Mouse (Mus musculus) G1E (cell line): ENCODE measurements around the gene Srebf1. TPM values are rescaled to one million over a fixed set of nuclear protein-coding genes. Genes with fewer than 3 reads are reported as not detected.
A peak's percentile ranks its signal among the peaks of the same experiment; 100 is the strongest.

Experiments used
- ATAC-seq: 2 replicates; pipeline ENCODE4 v1.8.0; 2016; ENCODE audit warnings: mild to moderate bottlenecking; ENCODE audit not compliant: insufficient number of reproducible peaks, poor library complexity, low FRiP score, severe bottlenecking; ENCODE audit errors: extremely low read depth
- DNase-seq: peaks from one replicate; pipeline ENCODE4 v3.0.0; 2012; ENCODE audit warnings: low spot score
- H3K27me3 ChIP-seq: 2 replicates; pipeline ENCODE4 v1.6.1; 2012; ENCODE audit warnings: mild to moderate bottlenecking, low read length, inconsistent platforms; ENCODE audit not compliant: insufficient read depth
- H3K36me3 ChIP-seq: replicated peaks from 2 replicates; pipeline ENCODE3; 2012; ENCODE audit warnings: mild to moderate bottlenecking, inconsistent platforms
- H3K4me1 ChIP-seq: 2 replicates; pipeline ENCODE4 v1.6.1; 2012; ENCODE audit warnings: low read depth, low read length, inconsistent platforms, mixed read lengths; ENCODE audit not compliant: insufficient read depth
- H3K4me3 ChIP-seq: 2 replicates; pipeline ENCODE4 v1.5.1; 2012; ENCODE audit warnings: low read depth, mild to moderate bottlenecking, inconsistent platforms, low read length, moderate library complexity, mixed read lengths
- H3K9me3 ChIP-seq: replicated peaks from 2 replicates; pipeline ENCODE4 v1.6.1; 2012; ENCODE audit warnings: inconsistent platforms
- CTCF ChIP-seq: IDR thresholded peaks from 2 replicates; pipeline ENCODE4 v1.5.1; 2012; ENCODE audit warnings: low read depth, low read length, inconsistent platforms, mixed read lengths
- GATA1 ChIP-seq: IDR thresholded peaks from 2 replicates; pipeline ENCODE4 v1.6.1; 2012; ENCODE audit warnings: borderline replicate concordance, low read length, inconsistent platforms, mixed read lengths
- GATA2 ChIP-seq: IDR thresholded peaks from 2 replicates; pipeline ENCODE4 v1.6.1; 2012; ENCODE audit warnings: low read depth, low read length, inconsistent platforms, borderline replicate concordance
- POLR2AphosphoS5 ChIP-seq: IDR thresholded peaks from 2 replicates; pipeline ENCODE4 v1.6.1; 2012; ENCODE audit warnings: low read depth, low read length, inconsistent platforms; ENCODE audit not compliant: insufficient replicate concordance
- TAL1 ChIP-seq: conservative IDR thresholded peaks from 2 replicates; pipeline ENCODE4 v1.6.1; 2012; ENCODE audit warnings: low read depth, low read length, inconsistent platforms, mixed read lengths
- polyA plus RNA-seq: library from polyadenylated mRNA; stranded (reverse); fragments of >175 nt; gene quantifications from 2 replicates; pipeline ENCODE4 v1.2.3, GENCODE M21; 2012
- total RNA-seq, 2 experiments: library from RNA; stranded (forward) in 1 of 2; stranded (reverse) in 1 of 2; fragments of 200-1000 nt in 1 of 2; fragments of >200 nt in 1 of 2; fragmentation: Nextera tagmentation in 1 of 2; gene quantifications; 2 replicates each; pipeline ENCODE4 v1.2.3; 2014 to 2017

Gene Srebf1
- total and polyA plus RNA-seq, 3 experiments, result 66.8 to 276 (median 137) TPM

- TF ChIP-seq GATA1 (no peak), GATA2 (no peak), TAL1 (no peak), CTCF (no peak), POLR2AphosphoS5 (no peak)
- Histone ChIP-seq H3K36me3 (peaks cover 77% of the 10 kb centered on the region), H3K4me3 (peak overlapping the region; percentile 77), H3K9me3 (no peaks in the 10 kb centered on the region), H3K27me3 (no peaks in the 10 kb centered on the region), H3K4me1 (peaks cover 59% of the 10 kb centered on the region)
- peak; percentile 69 for DNase-seq
- no peak for ATAC-seq
Observed at GRCm38 (mm10) chr11:60175371-60176181, 46.8 kb downstream of the Srebf1 start.

DNA sequence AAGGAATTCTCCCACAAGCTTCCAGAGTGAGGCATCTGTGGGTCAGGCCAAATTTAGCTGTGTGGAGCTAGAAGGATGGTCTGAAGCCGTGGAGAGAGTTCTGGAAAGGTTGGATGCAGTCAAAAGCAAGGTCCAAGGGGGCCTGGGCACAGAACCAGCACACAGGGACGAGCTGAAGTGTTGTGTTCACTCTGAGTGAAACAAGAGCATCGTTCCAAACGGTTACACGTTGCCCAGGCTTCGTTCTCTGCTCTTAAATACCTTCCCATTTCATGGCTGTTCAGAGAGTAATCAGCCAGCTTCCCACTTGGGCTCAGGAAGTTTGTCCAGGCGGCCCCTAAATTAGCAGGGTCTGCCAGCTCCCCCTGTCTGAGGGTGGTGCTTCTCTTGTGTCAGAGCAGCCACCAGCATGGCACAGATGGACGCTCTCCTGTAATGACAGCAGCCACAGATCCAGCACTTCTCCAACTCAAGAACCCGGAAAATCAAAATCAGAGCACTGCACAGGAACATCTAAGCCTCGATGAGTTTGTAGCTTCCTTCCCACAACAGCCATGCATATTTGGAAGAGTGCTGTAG, 48.7 kb downstream of the Srebf1 start:
- Histone ChIP-seq H3K4me1 (peaks cover 52% of the 10 kb centered on the region), H3K27me3 (no peaks in the 10 kb centered on the region), H3K36me3 (peaks cover 79% of the 10 kb centered on the region), H3K9me3 (no peaks in the 10 kb centered on the region), H3K4me3 (no peak overlapping the region)
- no peak for TF ChIP-seq GATA2
- no peak for TF ChIP-seq POLR2AphosphoS5
- no peak for TF ChIP-seq TAL1
- TF ChIP-seq CTCF, result no peak
- no peak for TF ChIP-seq GATA1
- no peak for ATAC-seq
- DNase-seq, result no peak

GRCm38 (mm10) chr11:60172074-60172473, 50.3 kb downstream of the Srebf1 start:
- DNase-seq (no peak), ATAC-seq (no peak)
- no peak overlapping the region for H3K4me3 ChIP-seq
- peaks cover 80% of the 10 kb centered on the region for H3K36me3 ChIP-seq
- no peak for TF ChIP-seq POLR2AphosphoS5
- TF ChIP-seq TAL1, result no peak
- TF ChIP-seq GATA2, result no peak
- TF ChIP-seq GATA1, result no peak
- H3K9me3 ChIP-seq, result no peaks in the 10 kb centered on the region
- no peaks in the 10 kb centered on the region for H3K27me3 ChIP-seq
- H3K4me1 ChIP-seq, result peaks cover 40% of the 10 kb centered on the region

GRCm38 (mm10) chr11:60168780-60169179, 53.6 kb downstream of the Srebf1 start:
- no peak overlapping the region for H3K4me3 ChIP-seq
- H3K9me3 ChIP-seq, result no peaks in the 10 kb centered on the region
- ATAC-seq (no peak), DNase-seq (no peak)
- no peaks in the 10 kb centered on the region for H3K27me3 ChIP-seq
- TF ChIP-seq CTCF, result no peak
- TF ChIP-seq TAL1, result no peak
- no peak for TF ChIP-seq POLR2AphosphoS5
- no peak for TF ChIP-seq GATA2
- TF ChIP-seq GATA1, result no peak
- peaks cover 23% of the 10 kb centered on the region for H3K4me1 ChIP-seq
- peaks cover 93% of the 10 kb centered on the region for H3K36me3 ChIP-seq

- ATAC-seq (no peak), DNase-seq (no peak)
- Histone ChIP-seq H3K36me3 (peaks cover 95% of the 10 kb centered on the region), H3K27me3 (no peaks in the 10 kb centered on the region), H3K4me3 (no peak overlapping the region), H3K4me1 (peaks cover 53% of the 10 kb centered on the region), H3K9me3 (no peaks in the 10 kb centered on the region)
- no peak for TF ChIP-seq GATA1
- no peak for TF ChIP-seq POLR2AphosphoS5
- TF ChIP-seq GATA2, result no peak
- TF ChIP-seq CTCF, result no peak
- TF ChIP-seq TAL1, result no peak
Observed at GRCm38 (mm10) chr11:60165076-60165475, 57.3 kb downstream of the Srebf1 start.

DNA sequence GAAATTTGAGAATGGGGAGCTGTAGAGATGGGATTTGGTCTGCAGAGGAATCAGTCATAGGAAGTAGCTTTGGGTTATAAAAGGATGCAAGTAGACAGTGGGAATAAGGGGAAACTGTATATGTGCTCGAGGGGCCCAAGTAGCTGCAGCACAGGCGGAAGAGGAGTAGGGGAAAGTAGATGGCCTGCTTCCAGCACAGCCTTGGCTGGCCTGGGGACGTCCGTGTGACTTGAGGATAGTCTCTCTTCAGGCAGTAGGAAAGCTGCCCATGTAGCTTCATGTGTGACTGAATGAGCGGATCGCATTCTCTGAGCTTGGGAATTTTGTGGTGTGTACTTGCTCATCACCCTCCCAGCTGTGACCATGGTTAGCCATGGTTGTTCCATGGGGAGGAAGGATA, 57.9 kb downstream of the Srebf1 start:
- TF ChIP-seq TAL1 (no peak), GATA1 (no peak), GATA2 (no peak), CTCF (no peak), POLR2AphosphoS5 (no peak)
- Histone ChIP-seq H3K4me1 (peaks cover 59% of the 10 kb centered on the region), H3K9me3 (no peaks in the 10 kb centered on the region), H3K27me3 (no peaks in the 10 kb centered on the region), H3K4me3 (no peak overlapping the region), H3K36me3 (peaks cover 91% of the 10 kb centered on the region)
- no peak for DNase-seq
- no peak for ATAC-seq

- Histone ChIP-seq H3K36me3 (peaks cover 89% of the 10 kb centered on the region), H3K27me3 (no peaks in the 10 kb centered on the region), H3K4me1 (peaks cover 69% of the 10 kb centered on the region), H3K4me3 (no peak overlapping the region; the same call in 1 of the 2 replicates), H3K9me3 (no peaks in the 10 kb centered on the region)
- no peak for TF ChIP-seq TAL1
- no peak for TF ChIP-seq CTCF
- TF ChIP-seq GATA2, result no peak
- TF ChIP-seq GATA1, result no peak
- TF ChIP-seq POLR2AphosphoS5, result no peak
- DNase-seq (no peak), ATAC-seq (no peak)
Observed at GRCm38 (mm10) chr11:60163362-60163761, 59.0 kb downstream of the Srebf1 start.
